Mouse (Mus musculus) liver, postnatal 0 days (tissue): ENCODE data around the gene Stk24. TPM values are rescaled to one million over a fixed set of nuclear protein-coding genes. Genes with fewer than 3 reads are reported as not detected.
"Not testable (repeated sequence)": the region's sequence is repeated elsewhere in the genome, so short reads cannot be mapped to it uniquely, and the experiment has no call there.

Experiments
- ATAC-seq: fragments of 200-750 bp; cut with Nextera tagmentation; 2 replicates; pipeline ENCODE4 v1.8.0; 2017; ENCODE audit warnings: mild to moderate bottlenecking, moderate library complexity
- DNase-seq: peaks from one replicate; pipeline ENCODE4 v3.0.0-alpha.2; 2016
- H3K27ac ChIP-seq: fragments of 300-500 bp; sonication (generic); 2 replicates; pipeline ENCODE4 v1.5.1; 2014; ENCODE audit warnings: antibody characterized with exemption, moderate library complexity, mild to moderate bottlenecking, low read depth
- H3K27me3 ChIP-seq: fragments of 300-500 bp; sonication (generic); 2 replicates; pipeline ENCODE4 v1.6.1; 2014; ENCODE audit warnings: low read length, control low read depth, mixed read lengths; ENCODE audit not compliant: insufficient read depth
- H3K36me3 ChIP-seq: fragments of 300-500 bp; sonication (generic); replicated peaks from 2 replicates; pipeline ENCODE4 v1.6.1; 2014; ENCODE audit warnings: mild to moderate bottlenecking, control low read depth, low read length, moderate library complexity, mixed read lengths; ENCODE audit not compliant: insufficient read depth
- H3K4me1 ChIP-seq: fragments of 300-500 bp; sonication (generic); 2 replicates; pipeline ENCODE4 v1.6.1; 2014; ENCODE audit warnings: antibody characterized with exemption, mild to moderate bottlenecking, control low read depth; ENCODE audit not compliant: insufficient read depth
- H3K4me2 ChIP-seq: fragments of 300-500 bp; sonication (generic); 2 replicates; pipeline ENCODE4 v1.6.1; 2014; ENCODE audit warnings: low read depth, mild to moderate bottlenecking, low read length, moderate library complexity, mixed read lengths
- H3K4me3 ChIP-seq: fragments of 300-500 bp; sonication (generic); 2 replicates; pipeline ENCODE4 v1.5.1; 2014; ENCODE audit warnings: low read depth, low read length
- H3K9ac ChIP-seq: fragments of 300-500 bp; sonication (generic); replicated peaks from 2 replicates; pipeline ENCODE4 v1.6.1; 2014; ENCODE audit warnings: mild to moderate bottlenecking, moderate library complexity
- H3K9me3 ChIP-seq: fragments of 300-500 bp; sonication (generic); 2 replicates; pipeline ENCODE4 v1.6.1; 2016; ENCODE audit warnings: mild to moderate bottlenecking, control low read depth, low read length, mixed read lengths
- CTCF ChIP-seq: sonication (generic); IDR thresholded peaks from 2 replicates; pipeline ENCODE4 v1.5.1; 2016; ENCODE audit warnings: antibody characterized with exemption, low read depth
- EP300 ChIP-seq: IDR thresholded peaks from 2 replicates; pipeline ENCODE4 v1.6.1; 2016; ENCODE audit warnings: antibody characterized with exemption, low read depth, mild to moderate bottlenecking
- WGBS: fragments of 180-500 bp; shearing (Covaris S2); extraction: QIAGEN DNeasy Blood & Tissue Kit; methylation state at CpG from one replicate; pipeline ENCODE4 v1.1.7; 2014; ENCODE audit not compliant: insufficient replicate concordance; 5-methylcytosine and 5-hydroxymethylcytosine counted together
- polyA plus RNA-seq: library from polyadenylated mRNA; unstranded; fragments of >200 nt; fragmentation: Nextera tagmentation; extraction: Ambion mirVana; gene quantifications from 2 replicates; pipeline ENCODE4 v1.2.1, GENCODE M21; 2015

The Stk24 gene
- polyA plus RNA-seq, 1 experiment from 2014 or later: 19.3 TPM

GRCm38 (mm10) chr14:121422000-121422399, 42.2 kb upstream of the Stk24 start:
- 58% methylated on average over 4 of the region's 4 CpGs for WGBS
- Histone ChIP-seq H3K4me1 (peaks cover 24% of the 10 kb centered on the region), H3K27me3 (no peaks in the 10 kb centered on the region), H3K4me3 (no peak overlapping the region), H3K27ac (peak overlapping the region; percentile 94), H3K9ac (no peak overlapping the region), H3K9me3 (no peaks in the 10 kb centered on the region), H3K4me2 (peak overlapping the region; percentile 66), H3K36me3 (no peaks in the 10 kb centered on the region)
- peak; percentile 65 for ATAC-seq
- no peak for TF ChIP-seq CTCF
- TF ChIP-seq EP300: no peak
- DNase-seq: peak; percentile 43

- Histone ChIP-seq H3K27me3 (no peaks in the 10 kb centered on the region), H3K9me3 (no peaks in the 10 kb centered on the region), H3K4me3 (no peak overlapping the region), H3K4me1 (peaks cover 9% of the 10 kb centered on the region), H3K36me3 (no peaks in the 10 kb centered on the region), H3K27ac (no peak overlapping the region), H3K4me2 (no peak overlapping the region), H3K9ac (no peak overlapping the region)
- ATAC-seq (no peak), DNase-seq (no peak)
- 74% methylated on average over 5 of the region's 5 CpGs for WGBS
- TF ChIP-seq CTCF (no peak), EP300 (no peak)
These were observed 37.8 kb upstream of the Stk24 start for GRCm38 (mm10) chr14:121417594-121417993.

- no peak overlapping the region for H3K4me3 ChIP-seq
- no peak overlapping the region for H3K9ac ChIP-seq
- 71% methylated on average over 11 of the region's 12 CpGs for WGBS
- TF ChIP-seq CTCF (no peak), EP300 (no peak)
- H3K4me2 ChIP-seq: no peak overlapping the region
- H3K36me3 ChIP-seq: no peaks in the 10 kb centered on the region
- no peaks in the 10 kb centered on the region for H3K9me3 ChIP-seq
- DNase-seq: no peak
- no peak overlapping the region for H3K27ac ChIP-seq
- peaks cover 2% of the 10 kb centered on the region; the same call in 1 of the 2 replicates for H3K4me1 ChIP-seq
- H3K27me3 ChIP-seq: no peaks in the 10 kb centered on the region
- no peak for ATAC-seq
These were observed 37.0 kb upstream of the Stk24 start for GRCm38 (mm10) chr14:121416626-121417319.

GRCm38 (mm10) chr14:121414635-121415241, 34.9 kb upstream of the Stk24 start:
- TF ChIP-seq CTCF (no peak), EP300 (no peak)
- no peaks in the 10 kb centered on the region for H3K36me3 ChIP-seq
- DNase-seq: no peak
- H3K27ac ChIP-seq: no peak overlapping the region
- no peaks in the 10 kb centered on the region for H3K27me3 ChIP-seq
- H3K4me2 ChIP-seq: no peak overlapping the region
- no peak overlapping the region for H3K4me3 ChIP-seq
- no peaks in the 10 kb centered on the region for H3K4me1 ChIP-seq
- 75% methylated on average over 6 of the region's 6 CpGs for WGBS
- H3K9me3 ChIP-seq: no peaks in the 10 kb centered on the region
- ATAC-seq: no peak
- H3K9ac ChIP-seq: no peak overlapping the region

- not testable (repeated sequence) for H3K36me3 ChIP-seq
- WGBS: 79% methylated on average over 1 of the region's 1 CpGs
These were observed 33.9 kb upstream of the Stk24 start for GRCm38 (mm10) chr14:121413726-121414125.

GRCm38 (mm10) chr14:121408944-121409343, 29.1 kb upstream of the Stk24 start:
- H3K4me2 ChIP-seq: no peak overlapping the region
- TF ChIP-seq CTCF (no peak), EP300 (no peak)
- no peaks in the 10 kb centered on the region for H3K4me1 ChIP-seq
- H3K27ac ChIP-seq: no peak overlapping the region
- no peaks in the 10 kb centered on the region for H3K9me3 ChIP-seq
- H3K9ac ChIP-seq: no peak overlapping the region
- H3K36me3 ChIP-seq: no peaks in the 10 kb centered on the region
- H3K27me3 ChIP-seq: no peaks in the 10 kb centered on the region
- 65% methylated on average over 3 of the region's 3 CpGs for WGBS
- no peak overlapping the region for H3K4me3 ChIP-seq
- no peak for DNase-seq
- no peak for ATAC-seq

More at GRCm38 (mm10) chr14:121413726-121414125, 33.9 kb upstream of the Stk24 start:
- not testable (repeated sequence) for H3K9ac ChIP-seq, DNase-seq, H3K27ac ChIP-seq, H3K4me1 ChIP-seq, ATAC-seq, H3K4me3 ChIP-seq, H3K4me2 ChIP-seq, H3K27me3 ChIP-seq, H3K9me3 ChIP-seq
